Mouse (Mus musculus) left cerebral cortex, postnatal 10 days (tissue): ENCODE measurements around the gene 9530003J23Rik. TPM values are rescaled to one million over a fixed set of nuclear protein-coding genes. Genes with fewer than 3 reads are reported as not detected.
A peak's percentile ranks its signal among the peaks of the same experiment; 100 is the strongest.
"Not testable (repeated sequence)": the region's sequence is repeated elsewhere in the genome, so short reads cannot be mapped to it uniquely, and the experiment has no call there.

Experiments used
- DNase-seq, 2 experiments: peaks; one replicate each; pipeline ENCODE4 v3.0.0; 2021 to 2022; ENCODE audit warnings: low spot score in 2 of 2, mixed read lengths in 1 of 2; ENCODE audit errors: extremely low spot score in 1 of 2
- intact Hi-C: fragments of 180-260 bp; cut with DNase I; formaldehyde crosslinking; loops from one replicate; pipeline ENCODE4 v1.15.1; 2025
- total RNA-seq, 2 experiments: library from RNA; stranded (reverse); gene quantifications; 2 replicates each; pipeline ENCODE4 v1.2.3; 2021

Gene 9530003J23Rik
- total RNA-seq, 2 experiments from 2014 or later, result not detected

- intact Hi-C loops, result no loop called here
- no peak for DNase-seq
Measured at GRCm38 (mm10) chr10:117234825-117235224, 3.7 kb downstream of the 9530003J23Rik start.

GRCm38 (mm10) chr10:117229826-117230225 is 8.7 kb downstream of the 9530003J23Rik start:
- DNase-seq, result no peak
- intact Hi-C loops, result loop anchor here (5.0 to 10.0 kb wide), 2 partner anchors 105 to 207 kb away; no protein-coding TSS in a partner anchor

- DNase-seq, result no peak
- intact Hi-C loops, result loop anchor here (5.0 to 10.0 kb wide), 2 partner anchors 109 to 211 kb away; no protein-coding TSS in a partner anchor
Measured at GRCm38 (mm10) chr10:117226002-117226401, 12.5 kb downstream of the 9530003J23Rik start.

- DNase-seq, result no peak
- intact Hi-C loops, result loop anchor here (5.0 to 10.0 kb wide), 2 partner anchors 110 to 212 kb away; no protein-coding TSS in a partner anchor
Measured at GRCm38 (mm10) chr10:117225094-117225493, 13.4 kb downstream of the 9530003J23Rik start.

GRCm38 (mm10) chr10:117224102-117224990 is 14.2 kb downstream of the 9530003J23Rik start, which contains the start of gene Yeats4:
Gene Yeats4 (minus strand): TSS chr10:117224507.
- peak; percentile 91 to 96 for DNase-seq
- intact Hi-C loops, result loop anchor here (5.0 to 10.0 kb wide), 2 partner anchors 110 to 453 kb away; no protein-coding TSS in a partner anchor

GRCm38 (mm10) chr10:117223758-117224101 is 14.8 kb downstream of the 9530003J23Rik start:
- intact Hi-C loops, result loop anchor here (5.0 to 10.0 kb wide), 2 partner anchors 111 to 454 kb away; no protein-coding TSS in a partner anchor
- DNase-seq, result no peak

GRCm38 (mm10) chr10:117222821-117223220 is 15.7 kb downstream of the 9530003J23Rik start:
- DNase-seq, result no peak
- intact Hi-C loops, result loop anchor here (5.0 to 10.0 kb wide), 2 partner anchors 112 to 454 kb away; no protein-coding TSS in a partner anchor

GRCm38 (mm10) chr10:117218351-117218750 is 20.2 kb downstream of the 9530003J23Rik start:
- DNase-seq, result no peak
- intact Hi-C loops, result no loop called here

- DNase-seq, result no peak
- intact Hi-C loops, result no loop called here
Measured at GRCm38 (mm10) chr10:117217246-117217840, 21.2 kb downstream of the 9530003J23Rik start.

GRCm38 (mm10) chr10:117216793-117217192 is 21.7 kb downstream of the 9530003J23Rik start:
- intact Hi-C loops, result no loop called here
- no peak for DNase-seq

GRCm38 (mm10) chr10:117216132-117216495 is 22.4 kb downstream of the 9530003J23Rik start:
- intact Hi-C loops, result no loop called here
- DNase-seq, result no peak

GRCm38 (mm10) chr10:117215409-117216131 is 22.9 kb downstream of the 9530003J23Rik start:
- DNase-seq, result no peak
- intact Hi-C loops, result no loop called here

GRCm38 (mm10) chr10:117211023-117211422 is 27.5 kb downstream of the 9530003J23Rik start:
- DNase-seq, result no peak
- intact Hi-C loops, result no loop called here

GRCm38 (mm10) chr10:117209469-117209938 is 29.0 kb downstream of the 9530003J23Rik start:
- DNase-seq, result peak in 1 of 2 experiments; percentile 67
- intact Hi-C loops, result loop anchor here (5.0 kb wide), 1 partner anchor 152 kb away; no protein-coding TSS in a partner anchor

- DNase-seq, result not testable (repeated sequence)
- intact Hi-C loops, result loop anchor here (5.0 kb wide), 1 partner anchor 151 kb away; no protein-coding TSS in a partner anchor
Measured at GRCm38 (mm10) chr10:117208787-117209186, 29.7 kb downstream of the 9530003J23Rik start.

GRCm38 (mm10) chr10:117208221-117208620 is 30.3 kb downstream of the 9530003J23Rik start:
- intact Hi-C loops, result loop anchor here (5.0 kb wide), 1 partner anchor 151 kb away; no protein-coding TSS in a partner anchor
- DNase-seq, result no peak

- no peak for DNase-seq
- intact Hi-C loops, result loop anchor here (5.0 kb wide), 1 partner anchor 149 kb away; no protein-coding TSS in a partner anchor
Measured at GRCm38 (mm10) chr10:117206070-117206469, 32.4 kb downstream of the 9530003J23Rik start.

- intact Hi-C loops, result no loop called here
- no peak for DNase-seq
Measured at GRCm38 (mm10) chr10:117203558-117203981, 34.9 kb downstream of the 9530003J23Rik start.
